Mouse (Mus musculus) forebrain, embryonic 16.5 days (tissue): ENCODE measurements around the gene Cux1. TPM values are rescaled to one million over a fixed set of nuclear protein-coding genes. Genes with fewer than 3 reads are reported as not detected.

ENCODE experiments used
- ATAC-seq: fragments of 200-750 bp; cut with Nextera tagmentation; 2 replicates; pipeline ENCODE4 v1.8.0; 2017; ENCODE audit warnings: mild to moderate bottlenecking, moderate library complexity
- H3K27ac ChIP-seq: fragments of 300-500 bp; sonication (generic); 2 replicates; pipeline ENCODE4 v1.5.1; 2014; ENCODE audit warnings: low read length, control low read depth
- H3K27me3 ChIP-seq: fragments of 300-500 bp; sonication (generic); replicated peaks from 2 replicates; pipeline ENCODE4 v1.6.1; 2014; ENCODE audit warnings: low read length; ENCODE audit not compliant: control insufficient read depth, insufficient read depth
- H3K36me3 ChIP-seq: fragments of 300-500 bp; sonication (generic); 2 replicates; pipeline ENCODE4 v1.6.1; 2014; ENCODE audit not compliant: control insufficient read depth, insufficient read depth
- H3K4me1 ChIP-seq: fragments of 300-500 bp; sonication (generic); replicated peaks from 2 replicates; pipeline ENCODE4 v1.6.1; 2014; ENCODE audit warnings: low read length; ENCODE audit not compliant: control insufficient read depth, insufficient read depth
- H3K4me2 ChIP-seq: fragments of 300-500 bp; sonication (generic); 2 replicates; pipeline ENCODE4 v1.6.1; 2014; ENCODE audit warnings: mild to moderate bottlenecking, low read length, control low read depth
- H3K4me3 ChIP-seq: fragments of 300-500 bp; sonication (generic); replicated peaks from 2 replicates; pipeline ENCODE4 v1.5.1; 2014; ENCODE audit warnings: mild to moderate bottlenecking, low read length, control low read depth
- H3K9ac ChIP-seq: fragments of 300-500 bp; sonication (generic); replicated peaks from 2 replicates; pipeline ENCODE4 v1.6.1; 2014; ENCODE audit warnings: low read depth, low read length, control low read depth
- H3K9me3 ChIP-seq: fragments of 300-500 bp; sonication (generic); 2 replicates; pipeline ENCODE4 v1.6.1; 2016; ENCODE audit warnings: low read length; ENCODE audit not compliant: control insufficient read depth
- WGBS: fragments of 180-500 bp; shearing (Covaris S2); extraction: QIAGEN DNeasy Blood & Tissue Kit; methylation state at CpG from one replicate; pipeline ENCODE4 v1.1.7; 2014; 5-methylcytosine and 5-hydroxymethylcytosine counted together
- polyA plus RNA-seq: library from polyadenylated mRNA; unstranded; fragments of >200 nt; fragmentation: Nextera tagmentation; extraction: Ambion mirVana; gene quantifications from 2 replicates; pipeline ENCODE4 v1.2.1, GENCODE M21; 2015

The Cux1 gene
- polyA plus RNA-seq, result 138 and 141 TPM in 2 replicates

GRCm38 (mm10) chr5:136567176-136568025 lies at the start of gene Cux1:
Gene Cux1 (minus strand): TSS chr5:136567490.
- Histone ChIP-seq H3K27ac (peak within 1 kb of the TSS; percentile 96), H3K4me2 (peak within 1 kb of the TSS; percentile 97), H3K36me3 (no peaks in the 10 kb centered on the region), H3K9me3 (no peaks in the 10 kb centered on the region), H3K4me1 (peaks cover 37% of the 10 kb centered on the region), H3K4me3 (peak within 1 kb of the TSS; percentile 99), H3K27me3 (peaks cover 25% of the 10 kb centered on the region), H3K9ac (peak within 1 kb of the TSS; percentile 95)
- peak; percentile 93 for ATAC-seq
- WGBS, result under 1% methylated on average over 69 of the region's 103 CpGs

- no peak overlapping the region for H3K4me3 ChIP-seq
- H3K36me3 ChIP-seq, result no peaks in the 10 kb centered on the region
- no peak overlapping the region for H3K27ac ChIP-seq
- H3K9me3 ChIP-seq, result no peaks in the 10 kb centered on the region
- ATAC-seq, result no peak
- H3K4me2 ChIP-seq, result no peak overlapping the region
- no peak overlapping the region for H3K9ac ChIP-seq
- H3K27me3 ChIP-seq, result no peaks in the 10 kb centered on the region
- 83% methylated on average over 1 of the region's 1 CpGs for WGBS
- no peaks in the 10 kb centered on the region for H3K4me1 ChIP-seq
Measured at GRCm38 (mm10) chr5:136612391-136612790, 45.1 kb upstream of the Cux1 start.

GRCm38 (mm10) chr5:136608814-136609434 lies 41.6 kb upstream of the Cux1 start:
- Histone ChIP-seq H3K36me3 (no peaks in the 10 kb centered on the region), H3K4me3 (no peak overlapping the region), H3K9ac (no peak overlapping the region), H3K9me3 (no peaks in the 10 kb centered on the region), H3K4me1 (peaks cover 2% of the 10 kb centered on the region; the same call in 1 of the 2 replicates), H3K4me2 (no peak overlapping the region), H3K27me3 (no peaks in the 10 kb centered on the region), H3K27ac (no peak overlapping the region)
- ATAC-seq, result no peak
- 52% methylated on average over 6 of the region's 6 CpGs for WGBS

GRCm38 (mm10) chr5:136605144-136605543 lies 37.9 kb upstream of the Cux1 start:
- H3K9ac ChIP-seq, result no peak overlapping the region
- WGBS, result 85% methylated on average over 11 of the region's 11 CpGs
- H3K27ac ChIP-seq, result no peak overlapping the region
- H3K9me3 ChIP-seq, result no peaks in the 10 kb centered on the region
- no peak overlapping the region for H3K4me3 ChIP-seq
- H3K4me1 ChIP-seq, result peaks cover 8% of the 10 kb centered on the region
- ATAC-seq, result no peak
- no peaks in the 10 kb centered on the region for H3K36me3 ChIP-seq
- no peak overlapping the region for H3K4me2 ChIP-seq
- no peaks in the 10 kb centered on the region for H3K27me3 ChIP-seq

- Histone ChIP-seq H3K4me2 (no peak overlapping the region), H3K9ac (no peak overlapping the region), H3K27me3 (no peaks in the 10 kb centered on the region), H3K4me3 (no peak overlapping the region), H3K36me3 (no peaks in the 10 kb centered on the region), H3K4me1 (peaks cover 8% of the 10 kb centered on the region), H3K27ac (peak overlapping the region; percentile 20; the same call in 1 of the 2 replicates), H3K9me3 (no peaks in the 10 kb centered on the region)
- peak; percentile 86 for ATAC-seq
- WGBS, result 48% methylated on average over 13 of the region's 13 CpGs
Measured at GRCm38 (mm10) chr5:136603176-136603964, 36.1 kb upstream of the Cux1 start.

GRCm38 (mm10) chr5:136600511-136600910 lies 33.2 kb upstream of the Cux1 start:
- Histone ChIP-seq H3K27me3 (no peaks in the 10 kb centered on the region), H3K4me1 (peaks cover 8% of the 10 kb centered on the region), H3K36me3 (no peaks in the 10 kb centered on the region), H3K27ac (no peak overlapping the region), H3K4me3 (no peak overlapping the region), H3K9me3 (no peaks in the 10 kb centered on the region), H3K9ac (no peak overlapping the region), H3K4me2 (no peak overlapping the region)
- 75% methylated on average over 5 of the region's 5 CpGs for WGBS
- ATAC-seq, result no peak

GRCm38 (mm10) chr5:136594896-136595540 lies 27.7 kb upstream of the Cux1 start:
- Histone ChIP-seq H3K4me3 (no peak overlapping the region), H3K4me1 (no peaks in the 10 kb centered on the region; the same call in 1 of the 2 replicates), H3K27me3 (no peaks in the 10 kb centered on the region), H3K9me3 (no peaks in the 10 kb centered on the region), H3K9ac (no peak overlapping the region), H3K4me2 (no peak overlapping the region), H3K36me3 (no peaks in the 10 kb centered on the region), H3K27ac (peak overlapping the region; percentile 56)
- WGBS, result 51% methylated on average over 8 of the region's 8 CpGs
- ATAC-seq, result peak; percentile 67

- Histone ChIP-seq H3K4me1 (no peaks in the 10 kb centered on the region; the same call in 1 of the 2 replicates), H3K9ac (no peak overlapping the region), H3K4me3 (no peak overlapping the region), H3K4me2 (no peak overlapping the region), H3K36me3 (no peaks in the 10 kb centered on the region), H3K9me3 (no peaks in the 10 kb centered on the region), H3K27me3 (no peaks in the 10 kb centered on the region), H3K27ac (no peak overlapping the region)
- WGBS, result 86% methylated on average over 8 of the region's 8 CpGs
- ATAC-seq, result no peak
Measured at GRCm38 (mm10) chr5:136591816-136592499, 24.7 kb upstream of the Cux1 start.
